Mouse (Mus musculus) urinary bladder, postnatal 10 days (tissue): ENCODE results near the gene Dgcr2.

ENCODE experiments used
- DNase-seq: peaks from one replicate; pipeline ENCODE4 v3.0.0; 2022; ENCODE audit warnings: low spot score

Gene Dgcr2

GRCm38 (mm10) chr16:17911052-17911595 lies 12.8 kb upstream of the Dgcr2 start, which contains the start of gene Ess2:
Gene Ess2 (minus strand): TSS chr16:17911348.
- DNase-seq, result peak; percentile 57

DNA sequence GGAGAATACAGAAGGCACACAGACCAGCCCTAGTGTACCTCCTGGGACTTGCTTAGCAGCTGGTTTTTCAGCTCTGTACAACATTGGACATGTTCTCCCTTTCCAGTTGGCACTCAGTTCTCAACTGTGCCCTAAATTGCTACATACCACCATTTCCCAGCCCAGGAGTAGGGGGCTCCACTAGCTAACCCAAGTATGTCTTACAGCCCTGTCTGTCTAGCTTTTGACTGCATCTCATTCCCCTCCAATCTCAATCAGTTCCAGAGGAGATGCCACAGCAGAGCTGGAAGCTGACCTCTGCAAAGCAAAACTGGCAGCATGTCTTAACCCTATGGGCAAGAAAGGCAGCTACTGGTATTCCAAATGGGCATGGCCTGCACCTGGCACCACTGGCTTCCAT lies 2.3 kb downstream of the Dgcr2 start:
- DNase-seq, result no peak

GRCm38 (mm10) chr16:17893923-17894322 lies 4.4 kb downstream of the Dgcr2 start, which contains the start of gene Tssk1:
Gene Tssk1 (plus strand): TSS chr16:17894223.
- DNase-seq, result no peak

- DNase-seq, result no peak
Measured at GRCm38 (mm10) chr16:17892606-17893005, 5.8 kb downstream of the Dgcr2 start.

GRCm38 (mm10) chr16:17891567-17891959 lies 6.8 kb downstream of the Dgcr2 start, which contains the start of gene Gm20518:
Gene Gm20518 (minus strand): TSS chr16:17891671.
- DNase-seq, result peak; percentile 93

- DNase-seq, result no peak
Measured at GRCm38 (mm10) chr16:17890917-17891566, 7.3 kb downstream of the Dgcr2 start.

- DNase-seq, result no peak
Measured at GRCm38 (mm10) chr16:17890342-17890727, 8.0 kb downstream of the Dgcr2 start.

GRCm38 (mm10) chr16:17889689-17890341 lies 8.5 kb downstream of the Dgcr2 start:
- no peak for DNase-seq

DNA sequence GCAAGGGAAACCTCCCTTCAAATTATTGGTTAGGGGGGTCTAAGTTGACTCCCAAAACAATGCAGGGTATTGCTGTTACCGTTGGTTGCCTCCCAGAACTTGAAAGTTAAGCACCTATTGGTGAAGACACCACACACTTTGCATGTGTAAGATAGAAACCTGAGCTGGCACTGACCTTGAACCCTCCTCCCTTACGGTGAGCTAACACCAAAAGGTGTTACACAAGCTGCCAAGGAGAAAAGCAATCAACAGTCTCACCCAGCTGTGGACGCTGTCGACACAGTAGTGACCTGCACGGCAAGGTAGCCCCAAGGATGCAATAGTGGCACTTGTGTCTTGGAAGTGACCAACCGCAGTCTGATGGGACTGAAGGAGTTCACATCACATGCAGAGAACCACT lies 14.2 kb downstream of the Dgcr2 start:
- no peak for DNase-seq

DNA sequence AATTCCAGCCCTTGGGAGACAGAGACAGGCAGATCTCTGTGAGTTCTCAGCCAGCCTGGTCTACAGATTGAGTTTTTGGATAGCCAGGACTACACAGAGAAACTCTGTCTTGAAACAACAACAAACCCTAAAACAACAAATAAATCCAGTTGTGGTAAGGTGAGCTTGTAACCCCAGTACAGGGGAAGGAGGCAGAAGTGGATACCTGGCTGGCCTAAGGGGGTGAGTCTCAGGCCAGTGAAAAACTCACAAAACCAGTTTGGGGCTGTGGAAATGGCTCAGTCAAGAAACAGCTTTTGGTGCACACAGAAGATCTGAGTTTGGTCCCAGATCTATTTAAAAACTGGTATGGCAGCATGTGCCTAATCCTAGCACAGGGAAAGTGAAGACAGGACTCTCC lies 16.2 kb downstream of the Dgcr2 start:
- no peak for DNase-seq

- DNase-seq, result no peak
Measured at GRCm38 (mm10) chr16:17879571-17879970, 18.8 kb downstream of the Dgcr2 start.

DNA sequence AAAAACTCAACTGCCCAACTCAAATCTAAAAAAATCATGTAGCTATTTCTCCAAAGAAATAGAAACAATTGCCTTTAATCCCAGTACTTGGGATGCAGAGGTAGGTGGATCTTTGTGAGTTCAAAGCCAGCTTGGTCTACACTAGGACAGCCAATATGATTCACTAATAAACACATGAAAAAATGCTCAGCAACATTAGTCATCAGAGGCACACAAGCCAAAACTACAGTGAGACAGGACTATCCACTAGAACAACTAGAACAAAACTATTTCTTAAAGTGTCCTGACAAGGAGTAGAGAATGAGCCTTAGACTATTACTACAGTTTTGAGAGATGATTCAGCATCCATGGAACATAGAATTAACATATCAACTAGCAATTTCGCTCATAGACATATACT lies 22.3 kb downstream of the Dgcr2 start:
- DNase-seq, result no peak

DNA sequence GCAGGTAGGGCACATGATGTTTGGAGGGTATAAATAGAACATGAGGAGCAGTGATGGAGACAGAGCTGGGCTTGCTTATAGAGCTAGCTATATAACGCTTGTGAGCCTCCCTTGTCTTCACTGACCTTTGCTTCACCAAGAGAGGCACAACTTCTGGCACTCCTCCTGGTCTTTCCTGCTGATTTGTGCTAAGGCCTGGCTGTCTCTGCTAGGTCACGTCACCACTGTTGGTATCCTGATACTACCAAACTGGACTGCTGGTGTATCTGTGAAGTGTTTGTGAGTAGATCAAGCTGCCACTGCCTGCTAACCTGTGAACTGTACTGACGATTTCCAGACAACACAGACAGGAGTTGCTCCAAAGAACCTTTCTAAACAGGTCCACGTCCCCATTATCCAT lies 23.2 kb downstream of the Dgcr2 start:
- DNase-seq, result no peak

DNA sequence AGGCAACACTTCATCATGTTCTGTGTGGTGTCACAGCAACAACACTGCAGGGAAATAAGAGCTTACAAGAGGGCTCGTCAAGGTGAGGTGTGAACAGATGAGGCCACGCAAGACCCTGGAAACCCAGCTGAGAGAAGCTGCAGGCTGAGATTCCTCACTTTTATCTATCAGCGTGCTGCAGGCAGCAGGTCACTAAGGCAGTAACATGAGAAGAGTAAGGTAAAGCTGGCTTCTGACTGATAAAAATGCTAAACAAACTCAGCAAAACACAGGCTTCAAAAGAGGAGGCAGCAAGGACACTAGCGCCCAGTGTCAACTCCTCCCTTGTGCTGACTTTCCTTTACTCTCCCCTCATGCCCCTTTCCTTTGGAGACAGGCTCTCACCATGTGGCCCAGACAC lies 25.4 kb downstream of the Dgcr2 start:
- DNase-seq, result no peak

- DNase-seq, result no peak
Measured at GRCm38 (mm10) chr16:17871248-17871647, 27.1 kb downstream of the Dgcr2 start.

GRCm38 (mm10) chr16:17865770-17866169 lies 32.6 kb downstream of the Dgcr2 start:
- no peak for DNase-seq

DNA sequence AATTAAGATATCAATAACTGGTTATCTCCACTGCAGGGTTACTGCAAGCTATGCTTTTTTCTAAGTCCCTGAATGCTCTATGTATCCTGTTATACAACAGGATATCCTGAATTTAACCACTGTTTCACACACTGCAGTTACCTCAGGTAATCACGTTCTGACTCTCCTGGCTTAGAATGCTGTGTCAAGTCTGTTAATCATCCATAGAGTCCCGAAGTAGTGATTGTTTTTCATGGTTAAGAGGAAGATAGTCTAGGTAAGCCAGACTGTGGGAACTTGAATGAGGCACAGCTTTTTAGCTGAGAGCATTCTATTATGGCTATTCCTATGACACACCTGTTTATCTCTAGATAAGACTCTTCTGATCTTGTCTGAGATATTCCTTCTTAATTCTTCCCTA lies 33.1 kb downstream of the Dgcr2 start:
- DNase-seq, result no peak

DNA sequence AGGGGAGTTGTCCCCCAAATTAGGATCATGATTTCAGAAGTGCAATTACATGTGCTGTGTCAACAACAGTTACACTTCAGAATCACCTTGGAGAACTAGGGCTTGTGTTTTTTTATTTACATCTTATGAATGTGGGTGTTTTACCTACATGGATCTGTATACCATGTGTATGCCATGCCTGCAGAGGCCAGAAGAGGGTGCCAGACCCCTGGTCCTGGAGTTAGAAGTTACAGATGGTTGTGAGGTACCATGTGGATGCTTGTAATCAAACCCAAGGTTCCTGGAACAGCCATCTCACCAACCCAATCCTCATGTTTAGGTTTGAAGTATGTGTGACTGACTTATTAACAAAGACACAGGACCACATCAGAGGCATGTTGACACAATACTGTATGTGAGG lies 39.8 kb downstream of the Dgcr2 start:
- DNase-seq, result no peak

DNA sequence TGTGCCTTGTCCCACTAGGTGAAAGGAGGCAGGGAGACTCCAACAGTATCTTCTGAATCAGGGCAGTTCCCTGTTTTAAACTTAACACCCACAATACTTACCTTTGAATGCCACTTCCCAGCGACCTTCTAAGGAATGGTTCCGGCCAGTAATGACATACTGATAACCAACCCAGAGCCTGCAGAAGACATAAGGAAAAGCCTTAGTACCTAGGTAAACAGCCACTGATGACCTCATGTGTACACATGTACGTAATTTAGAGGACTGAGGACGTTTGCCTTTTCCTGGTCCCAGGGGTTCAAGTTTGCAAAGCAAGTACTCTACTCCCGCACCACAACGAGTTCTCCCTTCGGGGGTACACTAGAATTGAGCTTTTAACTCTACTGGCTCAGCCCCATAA lies 41.2 kb downstream of the Dgcr2 start:
- no peak for DNase-seq

DNA sequence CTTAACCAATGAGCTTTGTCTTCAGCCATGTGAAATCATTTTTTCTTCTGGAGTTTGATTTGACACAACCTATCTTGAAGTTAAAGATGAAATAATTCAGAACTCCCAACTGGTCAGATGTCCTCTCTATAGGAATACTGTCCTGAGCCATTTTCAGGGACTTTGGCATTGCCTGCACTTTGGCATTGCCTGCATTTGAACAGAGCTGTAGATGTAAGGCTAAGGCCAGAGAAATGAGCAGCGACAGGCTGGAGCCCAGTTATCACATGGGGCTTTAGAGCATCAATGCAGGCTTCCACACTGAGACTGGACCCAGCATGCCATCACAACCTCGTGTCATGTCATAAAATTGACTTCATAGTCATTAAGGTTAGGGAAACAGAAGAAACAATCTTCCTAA lies 45.1 kb downstream of the Dgcr2 start:
- DNase-seq, result no peak

DNA sequence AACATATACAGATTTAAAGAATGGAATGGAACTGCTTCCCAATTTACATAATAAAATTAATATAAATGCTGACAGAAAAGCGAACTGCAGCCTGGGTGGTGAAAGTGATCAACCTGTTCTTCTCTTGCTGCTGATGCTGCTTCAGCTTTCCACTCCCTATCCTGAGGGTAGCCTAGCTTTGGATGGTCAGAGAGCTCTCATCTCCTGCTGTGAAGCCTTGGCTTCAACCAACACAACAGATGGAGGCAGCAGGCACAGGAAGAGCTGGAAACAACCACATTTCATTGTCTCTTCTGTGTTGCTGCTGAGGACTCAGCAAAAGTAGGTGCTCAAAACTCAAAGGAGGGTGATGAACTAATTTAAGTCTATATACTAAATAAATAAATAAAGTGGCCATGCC lies 46.5 kb downstream of the Dgcr2 start:
- no peak for DNase-seq

DNA sequence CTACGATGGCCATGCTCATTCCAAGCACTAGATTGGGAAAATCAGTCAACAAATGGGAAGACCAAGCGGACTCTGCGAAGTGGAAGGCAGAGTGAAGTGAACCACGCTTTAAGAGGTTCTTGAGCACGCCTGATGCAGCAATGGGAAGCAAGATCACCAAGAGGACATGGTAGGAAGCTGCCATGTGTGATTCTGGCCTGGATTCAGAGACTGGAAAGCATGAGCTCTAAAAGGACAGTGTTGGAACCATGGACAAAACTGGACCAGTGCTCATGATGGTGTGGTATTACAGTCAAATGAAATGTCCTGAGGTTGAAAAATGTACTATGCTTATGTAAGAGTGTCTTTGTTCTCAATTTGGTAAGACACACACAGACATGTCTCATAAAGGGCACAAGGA lies 47.0 kb downstream of the Dgcr2 start:
- DNase-seq, result no peak

- DNase-seq, result no peak
Measured at GRCm38 (mm10) chr16:17849486-17849885, 48.9 kb downstream of the Dgcr2 start.

- no peak for DNase-seq
Measured at GRCm38 (mm10) chr16:17848928-17849327, 49.4 kb downstream of the Dgcr2 start.
